Mouse (Mus musculus): Measurements from ENCODE around the gene Agxt. TPM values are rescaled to one million over a fixed set of nuclear protein-coding genes. Genes with fewer than 3 reads are reported as not detected.
A peak's percentile ranks its signal among the peaks of the same experiment; 100 is the strongest.

Agxt gene
- polyA plus RNA-seq, 1 experiment from 2014 or later = not detected

DNA sequence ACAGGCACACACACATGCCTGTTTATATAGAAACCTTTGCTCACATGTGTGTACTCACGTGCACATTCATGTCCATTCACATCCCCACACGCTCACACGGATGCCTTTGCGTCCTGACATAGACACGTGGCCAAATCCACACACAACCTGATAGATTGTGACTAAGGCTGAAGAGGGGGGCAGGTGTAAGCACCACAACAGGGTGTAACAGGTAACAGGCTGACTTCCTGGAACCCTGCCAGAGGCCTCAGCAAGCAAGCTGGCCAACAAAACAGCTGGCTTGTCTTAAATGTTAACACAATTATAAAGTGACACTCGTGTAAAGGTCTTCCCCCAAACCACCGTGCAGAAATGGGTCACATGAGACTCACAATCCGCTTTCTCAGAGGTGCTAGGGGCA is 23.9 kb downstream of the Agxt start:
- H3K9me3 ChIP-seq = no peaks in the 10 kb centered on the region
- no peaks in the 10 kb centered on the region for H3K27me3 ChIP-seq
- peaks cover 10% of the 10 kb centered on the region; the same call in 1 of the 2 replicates for H3K4me1 ChIP-seq
- no peaks in the 10 kb centered on the region for H3K36me3 ChIP-seq
- 62% methylated on average over 8 of the region's 8 CpGs for WGBS
- no peak overlapping the region for H3K9ac ChIP-seq
- ATAC-seq (ENCODE audit: low FRiP score, low read depth) = no peak
- H3K4me2 ChIP-seq (replicated peaks) = no peak overlapping the region
- no peak overlapping the region for H3K27ac ChIP-seq
- no peak overlapping the region for H3K4me3 ChIP-seq

- Histone ChIP-seq H3K4me2 (replicated peaks) (no peak overlapping the region), H3K4me3 (no peak overlapping the region), H3K36me3 (no peaks in the 10 kb centered on the region), H3K9me3 (no peaks in the 10 kb centered on the region), H3K27me3 (no peaks in the 10 kb centered on the region), H3K27ac (no peak overlapping the region), H3K4me1 (peaks cover 10% of the 10 kb centered on the region; the same call in 1 of the 2 replicates), H3K9ac (no peak overlapping the region)
- 82% methylated on average over 21 of the region's 21 CpGs for WGBS
- no peak for ATAC-seq (ENCODE audit: low FRiP score, low read depth)
Observed at GRCm38 (mm10) chr1:93159566-93160500, 24.8 kb downstream of the Agxt start.

DNA sequence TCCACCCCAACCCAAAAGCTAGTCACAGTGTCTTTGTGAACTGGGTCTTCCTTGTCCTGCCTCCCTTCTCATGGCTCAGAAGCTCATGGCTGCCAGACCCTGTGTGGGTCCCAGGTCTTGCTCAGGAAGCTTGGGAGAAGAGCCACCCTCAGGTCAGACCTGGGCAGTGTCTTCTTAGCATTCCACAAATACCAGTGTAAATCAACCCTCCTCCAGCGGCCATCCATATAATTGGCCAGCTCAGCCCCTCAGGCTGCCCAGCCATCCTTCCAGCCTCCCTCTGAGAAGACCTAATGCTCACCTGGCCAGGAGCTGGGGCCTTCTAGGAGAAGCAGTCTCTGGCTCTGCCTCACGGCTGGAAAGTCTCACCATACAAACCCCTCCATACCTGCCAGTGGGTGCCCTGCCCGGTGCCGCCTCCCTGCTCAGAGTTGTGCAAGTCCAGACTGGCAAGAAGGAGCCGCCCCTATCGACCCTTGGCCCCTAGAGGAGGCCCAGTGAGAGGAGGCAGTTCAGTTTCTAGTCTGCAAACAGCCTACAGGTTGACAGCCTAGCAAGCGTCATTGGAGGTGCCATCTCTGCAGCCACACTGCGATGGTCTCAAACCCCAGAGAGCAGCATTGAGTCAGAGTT is 25.6 kb downstream of the Agxt start, which contains the start of gene 2310007B03Rik:
Gene 2310007B03Rik, minus strand, starts transcription at position 448 of the 633 bp plus-strand sequence.
- no peak within 1 kb of the TSS for H3K4me2 ChIP-seq (replicated peaks)
- H3K27me3 ChIP-seq = no peaks in the 10 kb centered on the region
- no peak for ATAC-seq (ENCODE audit: low FRiP score, low read depth)
- peaks cover 10% of the 10 kb centered on the region; the same call in 1 of the 2 replicates for H3K4me1 ChIP-seq
- no peak within 1 kb of the TSS for H3K9ac ChIP-seq
- no peak within 1 kb of the TSS for H3K27ac ChIP-seq
- H3K4me3 ChIP-seq = no peak within 1 kb of the TSS
- H3K36me3 ChIP-seq = no peaks in the 10 kb centered on the region
- 78% methylated on average over 8 of the region's 8 CpGs for WGBS
- H3K9me3 ChIP-seq = no peaks in the 10 kb centered on the region

DNA sequence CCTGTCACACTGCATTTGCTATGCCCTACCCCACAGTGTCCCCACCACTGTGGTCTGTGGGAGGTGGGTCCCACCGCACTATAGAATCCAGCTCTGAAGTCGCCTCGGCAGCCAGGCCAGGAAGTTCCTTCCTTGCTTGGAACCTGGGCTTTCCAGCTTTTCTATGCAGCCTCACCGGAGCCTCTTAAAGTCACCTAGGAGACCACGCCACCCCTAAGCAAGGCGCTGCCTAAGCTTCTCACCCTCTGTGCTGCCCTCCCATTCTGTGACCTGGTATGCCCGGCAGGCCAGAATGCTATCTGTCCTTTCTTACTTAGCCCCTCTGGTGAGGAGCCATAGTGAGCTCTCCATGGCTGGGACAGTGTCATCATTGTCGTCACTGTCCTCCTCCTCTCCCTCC is 26.3 kb downstream of the Agxt start:
- Histone ChIP-seq H3K4me1 (peaks cover 10% of the 10 kb centered on the region; the same call in 1 of the 2 replicates), H3K4me3 (no peak overlapping the region), H3K27me3 (no peaks in the 10 kb centered on the region), H3K27ac (no peak overlapping the region), H3K9ac (no peak overlapping the region), H3K4me2 (replicated peaks) (no peak overlapping the region), H3K9me3 (no peaks in the 10 kb centered on the region), H3K36me3 (no peaks in the 10 kb centered on the region)
- WGBS = 73% methylated on average over 8 of the region's 8 CpGs
- no peak for ATAC-seq (ENCODE audit: low FRiP score, low read depth)

GRCm38 (mm10) chr1:93161921-93162320 is 26.9 kb downstream of the Agxt start:
- ATAC-seq (ENCODE audit: low FRiP score, low read depth) = no peak
- Histone ChIP-seq H3K4me2 (replicated peaks) (no peak overlapping the region), H3K9me3 (no peaks in the 10 kb centered on the region), H3K27ac (no peak overlapping the region), H3K27me3 (no peaks in the 10 kb centered on the region), H3K36me3 (no peaks in the 10 kb centered on the region), H3K9ac (no peak overlapping the region), H3K4me3 (no peak overlapping the region), H3K4me1 (peaks cover 10% of the 10 kb centered on the region; the same call in 1 of the 2 replicates)
- WGBS = 75% methylated on average over 10 of the region's 10 CpGs

- Histone ChIP-seq H3K36me3 (no peaks in the 10 kb centered on the region), H3K27me3 (no peaks in the 10 kb centered on the region), H3K4me3 (no peak overlapping the region), H3K9ac (no peak overlapping the region), H3K4me2 (replicated peaks) (no peak overlapping the region), H3K4me1 (peaks cover 10% of the 10 kb centered on the region; the same call in 1 of the 2 replicates), H3K27ac (no peak overlapping the region), H3K9me3 (no peaks in the 10 kb centered on the region)
- WGBS = 74% methylated on average over 7 of the region's 7 CpGs
- ATAC-seq (ENCODE audit: low FRiP score, low read depth) = no peak
Observed at GRCm38 (mm10) chr1:93162588-93162987, 27.5 kb downstream of the Agxt start.

DNA sequence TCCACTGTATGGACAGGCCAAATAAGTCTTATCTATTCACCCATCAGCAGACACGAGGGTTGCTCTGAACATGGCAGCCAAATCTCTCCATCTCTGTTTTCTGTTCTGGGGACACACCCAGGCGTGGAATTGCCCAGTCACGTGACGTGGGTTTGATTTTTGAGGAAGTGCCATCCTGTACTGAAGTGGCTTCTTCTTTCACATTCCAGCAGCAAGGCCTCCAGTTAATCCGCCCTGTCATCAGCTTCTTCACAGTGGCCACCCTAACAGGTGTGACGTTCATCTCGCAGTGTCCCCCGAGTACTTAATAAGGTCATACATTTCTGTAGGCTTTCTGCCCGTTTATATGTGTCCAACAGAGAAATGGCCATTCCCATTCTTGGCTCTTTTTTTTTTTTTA is 30.4 kb downstream of the Agxt start:
- Histone ChIP-seq H3K36me3 (no peaks in the 10 kb centered on the region), H3K4me1 (0 out of 2 replicates have a peak, but pooled peaks cover 4% of the 10 kb centered on the region), H3K9ac (no peak overlapping the region), H3K4me3 (no peak overlapping the region), H3K27me3 (no peaks in the 10 kb centered on the region), H3K4me2 (replicated peaks) (no peak overlapping the region), H3K9me3 (no peaks in the 10 kb centered on the region), H3K27ac (no peak overlapping the region)
- no peak for ATAC-seq (ENCODE audit: low FRiP score, low read depth)
- WGBS = 80% methylated on average over 9 of the region's 9 CpGs

DNA sequence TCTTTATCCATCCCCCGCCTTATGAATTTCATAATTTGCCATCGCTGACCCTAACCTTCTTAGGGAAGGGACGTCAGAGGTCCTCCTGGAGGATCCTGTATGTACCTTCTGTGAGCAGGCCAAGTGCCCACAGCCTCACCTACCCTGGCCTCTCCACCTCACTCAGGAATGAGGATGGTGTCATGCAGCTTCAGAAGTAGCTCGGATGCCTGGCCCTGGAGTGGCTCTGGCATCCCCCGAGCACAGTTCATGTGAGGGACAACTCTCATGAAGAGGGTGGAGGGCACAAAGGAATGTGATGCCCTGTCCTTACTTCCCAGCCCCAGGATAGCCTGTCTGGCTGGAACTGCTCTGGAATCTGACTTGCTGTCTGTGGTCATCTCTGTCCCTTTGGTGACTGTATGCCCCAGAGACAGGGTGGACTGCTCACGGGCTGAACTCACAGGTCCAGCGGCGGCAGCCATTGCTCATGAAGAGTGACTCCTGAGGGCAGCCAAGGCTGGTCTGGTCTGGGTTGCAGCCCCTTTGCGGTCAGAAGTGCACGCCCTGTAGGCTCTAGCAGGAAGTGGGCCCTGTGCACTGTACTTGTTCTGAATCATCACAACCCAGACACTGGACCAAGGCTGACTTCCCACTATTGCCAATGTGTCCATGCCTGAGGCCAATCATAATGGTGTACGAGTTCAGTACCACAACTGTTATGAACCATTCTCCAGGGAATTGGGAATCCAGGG is 31.5 kb downstream of the Agxt start:
- Histone ChIP-seq H3K27ac (no peak overlapping the region), H3K4me1 (no peaks in the 10 kb centered on the region), H3K9ac (no peak overlapping the region), H3K9me3 (no peaks in the 10 kb centered on the region), H3K4me3 (no peak overlapping the region), H3K27me3 (no peaks in the 10 kb centered on the region), H3K4me2 (replicated peaks) (no peak overlapping the region), H3K36me3 (no peaks in the 10 kb centered on the region)
- 84% methylated on average over 11 of the region's 11 CpGs for WGBS
- no peak for ATAC-seq (ENCODE audit: low FRiP score, low read depth)

- H3K4me3 ChIP-seq = no peak within 1 kb of the TSS
- peaks cover 1% of the 10 kb centered on the region; the same call in 1 of the 2 replicates for H3K27me3 ChIP-seq
- no peak within 1 kb of the TSS for H3K9ac ChIP-seq
- WGBS = 50% methylated on average over 10 of the region's 10 CpGs
- no peaks in the 10 kb centered on the region for H3K9me3 ChIP-seq
- H3K36me3 ChIP-seq = no peaks in the 10 kb centered on the region
- no peak within 1 kb of the TSS for H3K4me2 ChIP-seq (replicated peaks)
- H3K4me1 ChIP-seq = no peaks in the 10 kb centered on the region
- no peak for ATAC-seq (ENCODE audit: low FRiP score, low read depth)
- no peak within 1 kb of the TSS for H3K27ac ChIP-seq
Observed at GRCm38 (mm10) chr1:93168295-93168775, 33.3 kb downstream of the Agxt start, which contains the start of gene Crocc2. Gene Crocc2, plus strand, starts transcription at chr1:93168725.

DNA sequence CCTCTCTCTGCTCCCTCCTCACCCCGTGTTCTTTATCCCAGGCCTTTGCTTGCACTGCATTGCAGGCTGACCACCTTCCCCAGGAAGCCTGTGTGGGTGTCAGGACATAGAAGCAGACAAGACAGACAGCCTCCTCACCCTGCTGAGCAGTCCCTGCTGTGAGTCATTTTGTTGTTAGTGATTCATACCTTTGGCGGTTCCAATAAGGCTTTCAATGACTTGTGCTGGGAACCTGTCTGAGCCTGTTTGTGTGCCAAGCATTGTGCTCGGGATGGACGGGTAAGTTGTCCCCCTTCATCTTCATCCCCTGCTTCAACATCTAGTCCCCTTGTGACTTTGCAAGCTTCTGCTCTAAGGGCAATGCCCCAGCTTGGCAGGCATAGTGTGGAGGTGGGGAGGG is 38.6 kb downstream of the Agxt start:
- Histone ChIP-seq H3K4me1 (peaks cover 42% of the 10 kb centered on the region), H3K27me3 (peaks cover 3% of the 10 kb centered on the region; the same call in 1 of the 2 replicates), H3K4me3 (no peak overlapping the region), H3K9ac (no peak overlapping the region), H3K27ac (no peak overlapping the region), H3K4me2 (replicated peaks) (no peak overlapping the region), H3K36me3 (no peaks in the 10 kb centered on the region), H3K9me3 (no peaks in the 10 kb centered on the region)
- no peak for ATAC-seq (ENCODE audit: low FRiP score, low read depth)
- WGBS = 65% methylated on average over 4 of the region's 4 CpGs

- Histone ChIP-seq H3K36me3 (no peaks in the 10 kb centered on the region), H3K27me3 (peaks cover 3% of the 10 kb centered on the region; the same call in 1 of the 2 replicates), H3K27ac (no peak overlapping the region), H3K9ac (no peak overlapping the region), H3K4me2 (replicated peaks) (no peak overlapping the region), H3K4me1 (peaks cover 44% of the 10 kb centered on the region), H3K4me3 (no peak overlapping the region), H3K9me3 (no peaks in the 10 kb centered on the region)
- 0% methylated on average over 4 of the region's 4 CpGs for WGBS
- peak; percentile 49 for ATAC-seq (ENCODE audit: low FRiP score, low read depth)
Observed at GRCm38 (mm10) chr1:93174399-93174798, 39.4 kb downstream of the Agxt start.

Measured in limb, embryonic 13.5 days (tissue).